Mouse (Mus musculus) cerebellum, adult 2 months (tissue): Measurements from ENCODE around the gene Fras1.

Experiments
- CTCF ChIP-seq: fragments of 200-500 bp; IDR thresholded peaks from 2 replicates; pipeline ENCODE4 v1.5.1; 2011; ENCODE audit warnings: low read depth, mild to moderate bottlenecking, control low read depth, low read length, moderate library complexity, borderline replicate concordance; ENCODE audit not compliant: insufficient read depth
- POLR2A ChIP-seq: fragments of 200-500 bp; IDR thresholded peaks from 2 replicates; pipeline ENCODE4 v1.6.1; 2011; ENCODE audit warnings: low read length, control low read depth, borderline replicate concordance; ENCODE audit not compliant: insufficient read depth

GRCm38 (mm10) chr5:96536527-96536926 is 162.8 kb downstream of the Fras1 start:
- TF ChIP-seq CTCF = no peak
- TF ChIP-seq POLR2A = no peak
